Mouse (Mus musculus) megakaryocyte progenitor cell, adult 5-6 weeks (primary cell): Measurements from ENCODE around the gene Tirap. TPM values are rescaled to one million over a fixed set of nuclear protein-coding genes. Genes with fewer than 3 reads are reported as not detected.

Experiments used
- ATAC-seq: replicated peaks from 2 replicates; pipeline ENCODE4 v1.8.0; 2016; ENCODE audit warnings: mild to moderate bottlenecking, moderate TSS enrichment, inconsistent platforms; ENCODE audit not compliant: poor library complexity
- total RNA-seq, 2 experiments: library from RNA; stranded (forward) in 1 of 2; stranded (reverse) in 1 of 2; fragments of 157-497, 149-512 nt in 1 of 2; fragments of 200-1000 nt in 1 of 2; gene quantifications; 2 replicates each; pipeline versions ENCODE4 v1.2.3 to v1.2.4; 2015 to 2017

The Tirap gene
- total RNA-seq (2015) (7.0 and 7.7 TPM in 2 replicates), total RNA-seq (2017) (10.3 and 10.4 TPM in 2 replicates)

- peak; percentile 96 for ATAC-seq
Observed at GRCm38 (mm10) chr9:35199772-35200471, at the start of gene Tirap, which contains the start of gene Srpr. Tirap (minus strand) TSS chr9:35200291. Srpr (plus strand) TSS chr9:35200175.

- no peak for ATAC-seq
Observed at GRCm38 (mm10) chr9:35249476-35249875, 49.4 kb upstream of the Tirap start.

- ATAC-seq: no peak
Observed at GRCm38 (mm10) chr9:35247405-35247804, 47.3 kb upstream of the Tirap start.

- ATAC-seq: peak; percentile 31
Observed at GRCm38 (mm10) chr9:35239734-35240133, 39.6 kb upstream of the Tirap start.

- no peak for ATAC-seq
Observed at GRCm38 (mm10) chr9:35238915-35239571, 39.0 kb upstream of the Tirap start.

- no peak for ATAC-seq
Observed at GRCm38 (mm10) chr9:35238371-35238770, 38.3 kb upstream of the Tirap start.

GRCm38 (mm10) chr9:35235996-35236395, 35.9 kb upstream of the Tirap start:
- no peak for ATAC-seq

GRCm38 (mm10) chr9:35228671-35229070, 28.6 kb upstream of the Tirap start:
- no peak for ATAC-seq

- ATAC-seq: no peak
Observed at GRCm38 (mm10) chr9:35223466-35223865, 23.4 kb upstream of the Tirap start.

GRCm38 (mm10) chr9:35217963-35218362, 17.9 kb upstream of the Tirap start:
- ATAC-seq: no peak

- peak; percentile 6; the same call in 1 of the 2 replicates for ATAC-seq
Observed at GRCm38 (mm10) chr9:35211573-35212511, 11.8 kb upstream of the Tirap start.

- ATAC-seq: peak; percentile 94
Observed at GRCm38 (mm10) chr9:35210542-35211474, 10.7 kb upstream of the Tirap start, which contains the start of gene Foxred1. Foxred1 (minus strand) TSS chr9:35211055.

- ATAC-seq: no peak
Observed at GRCm38 (mm10) chr9:35204421-35204820, 4.3 kb upstream of the Tirap start.

GRCm38 (mm10) chr9:35203536-35203935, 3.4 kb upstream of the Tirap start:
- no peak for ATAC-seq

- peak; percentile 10; the same call in 1 of the 2 replicates for ATAC-seq
Observed at GRCm38 (mm10) chr9:35200529-35201060, 504 bp upstream of the Tirap start.

- peak; percentile 29 for ATAC-seq
Observed at GRCm38 (mm10) chr9:35198945-35199771, 933 bp downstream of the Tirap start.

- ATAC-seq: no peak
Observed at GRCm38 (mm10) chr9:35198351-35198750, 1.7 kb downstream of the Tirap start.

- no peak for ATAC-seq
Observed at GRCm38 (mm10) chr9:35197625-35198024, 2.5 kb downstream of the Tirap start.

GRCm38 (mm10) chr9:35194048-35194447, 6.0 kb downstream of the Tirap start:
- peak; percentile 76 for ATAC-seq
